Mouse (Mus musculus) neural tube, embryonic 11.5 days (tissue): ENCODE measurements around the gene Gm21721. TPM values are rescaled to one million over a fixed set of nuclear protein-coding genes. Genes with fewer than 3 reads are reported as not detected.
"Not testable (repeated sequence)": the region's sequence is repeated elsewhere in the genome, so short reads cannot be mapped to it uniquely, and the experiment has no call there.

Experiments
- ATAC-seq: fragments of 200-750 bp; cut with Nextera tagmentation; 2 replicates; pipeline ENCODE4 v1.8.0; 2017; ENCODE audit warnings: moderate number of reproducible peaks, mild to moderate bottlenecking, moderate TSS enrichment, moderate library complexity; ENCODE audit not compliant: insufficient read depth, low FRiP score, low TSS enrichment
- DNase-seq: peaks from one replicate; pipeline ENCODE4 v3.0.0-alpha.2; 2015; ENCODE audit warnings: low spot score
- H3K27ac ChIP-seq: fragments of 300-500 bp; sonication (generic); 2 replicates; pipeline ENCODE4 v1.5.1; 2014; ENCODE audit warnings: low read depth, mild to moderate bottlenecking, low read length
- H3K27me3 ChIP-seq: fragments of 300-500 bp; sonication (generic); 2 replicates; pipeline ENCODE4 v1.6.1; 2014; ENCODE audit warnings: mild to moderate bottlenecking, low read length, mixed read lengths; ENCODE audit not compliant: control insufficient read depth, insufficient read depth
- H3K36me3 ChIP-seq: fragments of 300-500 bp; sonication (generic); 2 replicates; pipeline ENCODE4 v1.6.1; 2014; ENCODE audit warnings: mild to moderate bottlenecking, low read length, moderate library complexity, mixed read lengths; ENCODE audit not compliant: control insufficient read depth, insufficient read depth
- H3K4me1 ChIP-seq: fragments of 300-500 bp; sonication (generic); 2 replicates; pipeline ENCODE4 v1.6.1; 2014; ENCODE audit warnings: low read length, mixed read lengths; ENCODE audit not compliant: control insufficient read depth, insufficient read depth
- H3K4me2 ChIP-seq: fragments of 300-500 bp; sonication (generic); 2 replicates; pipeline ENCODE4 v1.6.1; 2014; ENCODE audit warnings: low read depth, mild to moderate bottlenecking, moderate library complexity
- H3K4me3 ChIP-seq: fragments of 300-500 bp; sonication (generic); 2 replicates; pipeline ENCODE4 v1.5.1; 2014; ENCODE audit warnings: low read depth, low read length
- H3K9ac ChIP-seq: fragments of 300-500 bp; sonication (generic); 2 replicates; pipeline ENCODE4 v1.6.1; 2014; ENCODE audit warnings: mild to moderate bottlenecking, low read length
- H3K9me3 ChIP-seq: fragments of 300-500 bp; sonication (generic); 2 replicates; pipeline ENCODE4 v1.6.1; 2016; ENCODE audit warnings: low read length; ENCODE audit not compliant: control insufficient read depth
- WGBS: fragments of 180-500 bp; shearing (Covaris S2); extraction: QIAGEN DNeasy Blood & Tissue Kit; methylation state at CpG from one replicate; pipeline ENCODE4 v1.1.7; 2014; 5-methylcytosine and 5-hydroxymethylcytosine counted together
- polyA plus RNA-seq: library from polyadenylated mRNA; unstranded; fragments of >200 nt; fragmentation: Nextera tagmentation; extraction: Ambion mirVana; gene quantifications from 2 replicates; pipeline ENCODE4 v1.2.1, GENCODE M21; 2014

Gm21721 gene
- polyA plus RNA-seq, result not detected in 2 replicates

DNA sequence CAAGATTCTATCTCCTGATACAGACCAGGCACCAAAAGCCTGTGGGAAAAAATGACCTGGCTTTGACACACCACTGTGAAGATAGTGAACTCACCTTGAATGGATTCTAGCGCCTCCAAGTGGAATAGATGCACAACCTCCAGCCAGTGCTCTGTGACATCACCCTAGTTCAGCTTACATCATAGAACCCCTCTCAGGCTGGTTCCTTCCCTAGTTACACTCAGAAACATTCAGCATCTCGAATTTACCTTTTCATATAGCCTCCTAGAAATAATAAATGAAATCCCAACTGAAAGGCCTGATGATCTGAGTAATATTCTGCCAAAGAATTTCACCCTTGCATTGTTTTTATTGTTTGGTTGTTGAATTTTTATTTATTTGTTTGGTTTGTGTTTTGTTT is at the start of gene Gm21721:
Gm21721 (minus strand) TSS at position 101 of the 400 bp plus-strand sequence.
- H3K36me3 ChIP-seq, H3K4me1 ChIP-seq, H3K4me3 ChIP-seq, ATAC-seq, DNase-seq, H3K9ac ChIP-seq, H3K27ac ChIP-seq, H3K9me3 ChIP-seq, H3K4me2 ChIP-seq, H3K27me3 ChIP-seq: not testable (repeated sequence)
- no CpG with 5 or more reads among the region's 2 CpGs for WGBS

Other genes starting within 250 kb of the Gm21721 start
- not detected in 2 replicates for gene Gm21292, start 68.3 kb downstream of the Gm21721 start, polyA plus RNA-seq
- not detected in 2 replicates for gene Gm21812, start 145.0 kb upstream of the Gm21721 start, polyA plus RNA-seq
- gene Gm21874, start 214.0 kb upstream of the Gm21721 start, polyA plus RNA-seq, result not detected in 2 replicates